Mouse (Mus musculus) left cerebral cortex, adult 9 months (tissue): ENCODE measurements around the gene Trappc3l.
A peak's percentile ranks its signal among the peaks of the same experiment; 100 is the strongest.

Source experiments
- DNase-seq, 2 experiments: peaks; one replicate each; pipeline ENCODE4 v3.0.0; 2022; ENCODE audit warnings: low spot score in 2 of 2

Gene Trappc3l

GRCm38 (mm10) chr10:34095147-34095546 lies 57.8 kb downstream of the Trappc3l start:
- no peak for DNase-seq

DNA sequence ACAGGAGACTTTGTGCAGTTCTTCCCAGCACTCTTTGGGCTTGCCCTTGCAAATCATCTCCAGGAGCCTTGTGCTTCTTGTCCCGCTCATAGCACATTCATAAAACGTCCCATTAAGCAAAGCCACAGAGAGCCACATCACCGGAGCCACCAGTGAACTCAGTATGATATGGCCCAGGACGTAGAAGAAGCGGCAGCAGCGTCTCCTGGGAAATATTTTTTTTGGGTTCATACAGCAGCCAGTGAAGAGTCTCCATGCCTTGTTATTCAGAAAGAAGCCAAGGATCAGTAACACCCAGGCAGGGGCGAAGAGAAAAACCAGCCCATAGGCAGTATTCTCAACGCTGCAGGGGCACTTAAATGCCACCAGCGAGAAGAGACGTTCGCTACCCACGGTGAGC lies 58.6 kb downstream of the Trappc3l start:
- peak in 1 of 2 experiments; percentile 8 for DNase-seq

DNA sequence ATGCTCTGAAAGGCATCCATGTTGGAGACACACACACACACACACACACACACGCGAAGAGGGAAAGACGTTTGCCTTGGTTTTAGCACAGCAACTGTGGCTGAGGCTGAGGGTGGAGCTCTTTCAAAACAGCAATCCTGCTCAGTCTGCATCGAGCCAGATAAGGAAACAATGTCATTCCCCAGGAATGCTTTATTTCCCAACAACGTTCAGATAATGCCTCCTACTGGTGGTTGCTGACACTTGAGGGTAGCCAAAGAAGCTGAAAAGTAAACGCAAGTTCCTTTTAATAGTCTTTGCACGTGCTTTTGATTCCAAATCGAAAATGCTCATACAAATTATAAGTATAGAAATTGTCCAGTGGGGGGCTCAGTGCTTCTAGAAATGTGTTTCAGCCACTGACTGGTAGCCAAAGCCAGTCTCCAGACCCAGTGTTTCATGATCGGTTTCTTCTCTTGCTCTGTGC lies 59.1 kb downstream of the Trappc3l start, which contains the start of gene Calhm5:
Gene Calhm5 (minus strand): TSS at position 102 of the 466 bp plus-strand sequence.
- DNase-seq, result peak; percentile 26 to 56

- DNase-seq, result no peak
Observed at GRCm38 (mm10) chr10:34110863-34111465, 73.6 kb downstream of the Trappc3l start.

- DNase-seq, result no peak
Observed at GRCm38 (mm10) chr10:34111964-34112738, 74.8 kb downstream of the Trappc3l start.

DNA sequence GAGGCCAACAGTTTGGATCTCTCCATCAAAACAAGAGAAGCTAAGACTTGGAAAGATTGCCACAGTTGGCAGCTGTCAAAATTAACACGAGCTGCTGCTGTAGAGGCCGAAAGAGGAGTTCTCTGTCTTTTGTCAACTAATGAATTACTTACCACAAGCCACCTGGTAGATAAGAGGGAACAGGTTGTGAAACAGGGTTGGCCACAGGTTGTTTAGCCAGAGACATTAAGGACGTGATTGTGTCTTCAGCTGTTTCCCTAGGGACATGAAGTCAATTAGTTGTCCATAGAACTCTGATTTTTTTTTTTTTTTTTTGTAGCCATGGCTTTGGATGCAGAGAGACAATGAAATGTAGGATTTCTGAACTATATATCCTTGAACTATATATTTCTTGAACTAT lies 79.7 kb downstream of the Trappc3l start:
- DNase-seq, result no peak

- no peak for DNase-seq
Observed at GRCm38 (mm10) chr10:34117770-34118169, 80.4 kb downstream of the Trappc3l start.

DNA sequence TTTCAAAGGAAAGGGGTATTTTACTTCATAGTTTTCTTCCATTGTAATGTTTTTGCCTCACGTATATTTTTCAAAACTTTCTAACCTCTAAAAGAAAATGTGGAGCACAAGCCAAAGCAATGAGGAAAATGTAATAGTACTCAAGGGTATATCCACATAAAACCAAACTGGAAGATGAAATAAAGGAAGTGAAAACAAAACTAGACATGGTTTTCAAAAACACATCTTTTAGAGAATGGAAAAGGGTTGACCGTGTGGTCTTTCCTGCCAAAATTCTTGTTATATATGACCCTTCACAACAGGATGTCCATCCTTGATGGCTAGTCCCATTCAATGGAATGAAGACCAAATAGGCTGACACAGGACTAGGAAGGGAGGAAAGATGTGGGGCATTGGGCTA lies 81.0 kb downstream of the Trappc3l start:
- DNase-seq, result no peak

DNA sequence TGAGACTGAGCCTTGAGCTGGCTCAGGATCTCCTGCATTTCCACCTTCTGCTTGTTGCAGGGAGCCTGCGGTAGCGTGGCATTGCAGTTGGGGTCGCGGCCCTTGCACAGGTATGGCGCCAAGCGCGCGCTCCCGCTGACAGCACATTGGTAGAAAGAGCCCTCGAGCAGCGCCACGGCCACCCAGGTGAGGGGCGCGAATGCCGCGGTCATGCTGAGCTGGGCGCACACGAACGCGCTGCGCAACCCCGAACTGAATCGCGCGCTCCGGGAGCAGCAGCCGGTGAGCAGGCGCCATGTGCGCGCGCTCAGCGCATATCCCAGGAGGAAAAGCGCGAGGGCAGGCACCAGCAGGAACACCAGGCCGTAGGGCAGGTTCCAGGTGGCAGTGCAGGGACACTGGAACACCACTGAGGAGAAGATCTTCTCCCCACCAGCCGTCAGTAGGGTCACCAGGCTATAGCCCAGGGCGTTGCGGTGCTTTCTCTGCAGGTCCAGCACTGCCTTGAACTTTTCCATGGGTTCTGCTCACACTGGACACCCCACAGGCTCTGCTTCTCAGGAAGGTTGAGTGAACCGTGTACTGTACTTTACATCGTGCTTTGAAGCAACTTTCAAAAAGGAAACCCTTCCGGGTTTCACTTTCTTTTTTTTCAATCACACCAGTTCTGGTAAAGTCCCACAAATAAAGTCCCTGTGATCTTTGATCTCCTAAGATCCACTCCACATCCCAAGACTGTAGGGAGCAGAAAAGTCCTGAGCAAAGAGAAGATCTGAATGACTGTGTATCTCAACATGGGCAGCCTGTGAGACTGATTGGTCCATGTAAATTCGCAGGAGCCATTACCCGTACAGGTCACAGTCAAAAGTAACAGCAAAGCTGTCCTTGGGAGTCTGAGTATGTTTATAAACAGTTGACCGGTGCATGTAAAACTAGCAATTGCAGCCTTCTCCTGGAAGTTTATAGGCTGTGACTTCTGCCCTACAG lies 90.3 kb downstream of the Trappc3l start, which contains the start of gene Calhm6:
Gene Calhm6 (minus strand): TSS at position 593 of the 987 bp plus-strand sequence.
- peak in 1 of 2 experiments; percentile 31 for DNase-seq

DNA sequence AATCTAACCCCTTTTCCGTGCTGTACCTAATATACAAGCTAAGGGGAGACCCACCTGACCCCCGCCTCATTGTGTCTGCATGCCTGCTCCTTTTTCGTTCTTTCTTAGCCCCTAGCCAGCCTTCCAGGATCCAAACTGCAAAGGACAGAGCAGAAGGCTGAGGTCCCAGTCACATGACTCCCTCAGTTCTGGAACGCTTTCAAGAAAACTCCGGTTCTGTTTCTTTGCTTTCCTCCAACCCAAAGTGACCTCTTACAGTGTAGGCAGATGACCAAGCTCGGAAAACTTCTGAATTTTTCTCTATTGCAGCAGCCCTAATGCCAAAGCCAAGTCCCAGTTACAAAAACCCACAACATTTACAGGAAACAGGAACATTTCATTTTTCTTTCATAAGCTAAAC lies 91.0 kb downstream of the Trappc3l start:
- no peak for DNase-seq

DNA sequence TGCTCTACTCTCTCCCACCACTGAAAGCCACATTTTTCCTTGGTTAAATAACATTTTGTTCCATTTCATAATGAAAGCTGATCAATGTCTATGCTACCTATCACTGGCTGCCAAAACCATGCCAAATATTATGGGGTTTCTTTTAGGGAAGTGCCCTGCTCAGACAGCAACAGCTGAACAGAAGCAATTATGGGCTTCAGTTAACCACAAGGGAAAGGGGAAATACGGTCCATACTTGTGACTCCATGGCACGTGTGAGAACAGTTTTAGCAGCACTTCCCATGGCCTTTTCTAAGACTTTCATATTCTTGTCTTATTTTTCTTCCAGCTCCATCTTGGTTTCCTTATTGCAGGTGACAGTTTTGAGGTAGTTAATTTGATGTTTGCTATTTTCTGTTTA lies 94.0 kb downstream of the Trappc3l start:
- no peak for DNase-seq

- no peak for DNase-seq
Observed at GRCm38 (mm10) chr10:34136432-34136831, 99.0 kb downstream of the Trappc3l start.

GRCm38 (mm10) chr10:34138027-34138426 lies 100.6 kb downstream of the Trappc3l start:
- DNase-seq, result no peak

DNA sequence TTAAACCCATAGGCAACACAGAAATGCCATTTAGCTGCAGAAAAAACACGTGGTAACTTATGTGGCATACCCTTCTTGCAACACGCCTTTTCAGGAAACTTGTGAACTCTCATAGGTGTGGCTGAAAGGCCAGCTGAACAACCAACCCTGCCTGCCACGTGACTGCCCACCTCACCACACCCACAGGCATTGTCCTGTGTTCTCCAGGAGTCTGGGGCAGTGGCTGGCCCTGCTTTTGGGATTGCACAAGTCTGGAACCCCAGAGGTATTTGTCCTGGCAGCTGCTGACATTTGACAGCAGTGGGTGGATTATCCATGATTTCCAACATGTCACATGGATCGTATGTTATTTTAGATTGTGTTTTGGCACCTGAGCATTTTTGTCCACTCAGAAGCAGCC lies 102.4 kb downstream of the Trappc3l start:
- no peak for DNase-seq

- DNase-seq, result no peak
Observed at GRCm38 (mm10) chr10:34141693-34142092, 104.3 kb downstream of the Trappc3l start.

DNA sequence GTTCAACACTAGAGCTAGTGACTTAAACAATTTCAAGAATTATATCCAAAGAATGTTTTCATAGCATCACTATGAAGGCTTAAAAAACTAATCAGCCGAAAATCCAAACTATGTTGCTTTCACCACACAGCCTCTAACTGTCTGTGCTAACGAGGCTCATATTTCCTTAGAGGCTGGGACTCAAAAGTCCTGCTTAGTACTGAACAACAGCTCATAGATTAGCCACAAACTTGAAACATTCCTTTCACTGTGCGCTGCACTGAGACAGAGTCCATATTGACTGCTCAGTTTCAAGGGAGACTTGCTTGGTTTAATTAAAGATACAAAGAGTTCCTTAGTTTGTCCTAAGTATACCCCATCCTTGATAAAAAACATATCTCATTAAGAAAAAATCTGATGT lies 112.4 kb downstream of the Trappc3l start:
- DNase-seq, result no peak

- no peak for DNase-seq
Observed at GRCm38 (mm10) chr10:34150454-34150853, 113.1 kb downstream of the Trappc3l start.

GRCm38 (mm10) chr10:34151827-34152226 lies 114.4 kb downstream of the Trappc3l start:
- DNase-seq, result no peak

- no peak for DNase-seq
Observed at GRCm38 (mm10) chr10:34155796-34156554, 118.6 kb downstream of the Trappc3l start.
